Comparison of ENCODE assay signal across 8 mouse cellular contexts in the genomic region with DNA sequence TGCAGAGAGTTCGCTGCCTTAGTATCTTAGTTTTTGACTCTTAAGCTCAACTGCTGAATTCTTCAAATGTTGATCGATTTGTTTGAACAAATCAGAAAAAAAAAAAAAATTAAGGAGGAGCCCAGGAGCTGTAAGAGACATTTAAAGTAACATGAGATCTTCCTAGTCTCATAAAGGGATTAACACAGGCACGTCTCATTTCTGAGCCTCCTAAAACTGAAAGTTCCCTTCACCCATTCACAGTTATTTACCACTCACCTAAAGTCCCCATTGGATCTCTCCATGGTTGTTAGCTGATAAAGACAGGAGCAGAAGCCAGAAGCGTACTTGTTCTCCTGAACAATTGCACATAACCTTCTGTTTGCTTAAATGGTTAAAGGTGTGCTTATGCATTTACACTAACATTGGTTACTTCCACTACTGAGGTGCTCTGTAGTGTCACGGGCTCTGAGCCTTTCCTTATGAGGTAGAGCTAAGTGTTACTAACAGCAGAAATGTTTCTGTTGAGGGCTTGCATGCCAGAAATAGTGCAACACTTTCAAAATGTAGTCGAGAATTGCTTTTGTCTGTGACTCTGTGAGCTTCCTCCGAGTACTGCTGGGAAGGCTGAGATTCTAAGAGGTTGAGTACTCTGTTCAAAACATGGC. TPM values are rescaled to one million over a fixed set of nuclear protein-coding genes. Genes with fewer than 3 reads are reported as not detected.
DNase-seq lines count a peak whose midpoint lies in the region; ATAC-seq lines count a peak whose summit lies in the region.

A gene (minus strand): TSS at position 51 of the 647 bp plus-strand sequence.

- H3K4me1 ChIP-seq in midbrain, embryonic 13.5 days (replicated peaks), result peaks cover 14% of the 10 kb centered on the region

- peak in 1 of 2 experiments; percentile 15 for DNase-seq in frontal cortex, adult 2 months (ENCODE audit: extremely low spot score in 1 of 2, low spot score in 1 of 2)
- DNase-seq in frontal cortex, postnatal 25 days (ENCODE audit: low spot score in 2 of 2), result no peak
- peak; percentile 18 for DNase-seq in brain, adult 2 months (ENCODE audit: low read depth, low spot score)
- peak; percentile 1 to 9 for DNase-seq in heart, postnatal 10 days
- peak in 1 of 2 experiments; percentile 3 for DNase-seq in left cerebral cortex, postnatal 14 days (ENCODE audit: low spot score in 2 of 2)
- DNase-seq in thymus, postnatal 4 days, result no peak

- peak within 1 kb of the TSS; percentile 49; the same call in 1 of the 2 replicates for H3K9ac ChIP-seq in midbrain, embryonic 13.5 days (replicated peaks)

- 44% methylated on average over 7 of the region's 7 CpGs for WGBS in midbrain, embryonic 13.5 days

- H3K27ac ChIP-seq in midbrain, embryonic 13.5 days, result no peak within 1 kb of the TSS

- ATAC-seq in midbrain, embryonic 13.5 days, result no peak
- no peak for ATAC-seq in inflammation-experienced regulatory T-cells, adult 6 months

- intact Hi-C loops in heart, postnatal 10 days (cut with DNase I), result no loop called here
- intact Hi-C loops in left cerebral cortex, postnatal 14 days (cut with DNase I), result no loop called here

- peak within 1 kb of the TSS; percentile 42 for H3K4me3 ChIP-seq in midbrain, embryonic 13.5 days (replicated peaks)

- H3K36me3 ChIP-seq in midbrain, embryonic 13.5 days, result no peaks in the 10 kb centered on the region

- no peaks in the 10 kb centered on the region for H3K9me3 ChIP-seq in midbrain, embryonic 13.5 days

- no peaks in the 10 kb centered on the region for H3K27me3 ChIP-seq in midbrain, embryonic 13.5 days

- peak within 1 kb of the TSS; percentile 53 for H3K4me2 ChIP-seq in midbrain, embryonic 13.5 days (replicated peaks)

RNA-seq across cellular contexts. Expression of the gene that starts here (rescaled TPM):
- polyA plus RNA-seq in frontal cortex, adult 2 months (2012; rRNA removed), result 22.9 and 23.6 TPM in 2 replicates
- 1 to 10 TPM; 7.8 to 8.5 TPM for total RNA-seq in heart, postnatal 10 days (2021)
- total RNA-seq in left cerebral cortex, postnatal 14 days (2021), result 10 to 100 TPM; 24.2 to 28.5 TPM
- polyA plus RNA-seq in midbrain, embryonic 13.5 days (2015; fragmentation: Nextera tagmentation; extraction: Ambion mirVana), result 2.4 and 2.5 TPM in 2 replicates
- polyA plus RNA-seq in inflammation-experienced regulatory T-cells, adult 6 months (2017; shearing (Covaris generic)), result not detected

Comparison
In these comparisons a context has a peak if more than half of its experiments do, and no peak if none do; other contexts are left out.
1. DNase-seq: peak in brain, adult 2 months (single experiment) and heart, postnatal 10 days (2 of 2); none in frontal cortex, postnatal 25 days (0 of 2) and thymus, postnatal 4 days (single experiment).